ENCODE assay signal across 17 mouse cellular contexts in the genomic region with DNA sequence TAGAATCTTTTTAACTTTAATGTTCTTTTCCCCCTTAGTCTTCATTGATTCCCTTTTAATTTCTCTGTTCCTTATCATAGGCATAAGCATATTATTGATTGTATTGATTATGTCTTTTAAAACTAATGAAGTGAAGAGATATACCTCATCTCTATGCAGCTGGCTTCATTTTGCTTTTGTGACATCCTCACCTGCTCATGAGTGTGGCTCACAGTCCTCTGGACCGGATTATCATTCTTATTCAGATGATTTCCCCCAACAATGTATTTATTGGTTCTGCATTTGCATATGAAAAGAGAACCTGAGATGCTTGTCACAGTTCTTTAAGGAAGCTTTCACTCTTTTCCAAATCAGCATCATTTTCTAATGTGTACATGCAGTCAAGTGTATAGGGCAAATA.
"Had no signal": no experiment of that assay in that cellular context is flagged by ENCODE, and none has a peak within 500 bp of the region (broad histone marks: within the 10 kb centered on the region; RNA-seq: fewer than 3 reads in every experiment).

No protein-coding gene starts in this region.

- H3K4me2 ChIP-seq: liver, embryonic 12.5 days; lung, embryonic 14.5 days; neural tube, embryonic 13.5 days; neural tube, embryonic 15.5 days had no signal

- DNase-seq: lung, adult 18-20 months; lung, postnatal 10 days; lung, postnatal 4 days; right cerebral cortex, adult 18-20 months; right cerebral cortex, postnatal 25 days; right cerebral cortex, postnatal 4 days; spleen, adult 18-20 months; thymus, adult 18-20 months; thymus, postnatal 14 days; thymus, postnatal 36 days had no signal

- H3K27me3 ChIP-seq: liver, embryonic 12.5 days; neural tube, embryonic 13.5 days; neural tube, embryonic 15.5 days had no signal

- H3K9me3 ChIP-seq: liver, embryonic 12.5 days; midbrain, embryonic 10.5 days; neural tube, embryonic 13.5 days; neural tube, embryonic 15.5 days had no signal

- H3K36me3 ChIP-seq: liver, embryonic 12.5 days; midbrain, embryonic 10.5 days; neural tube, embryonic 13.5 days; neural tube, embryonic 15.5 days had no signal

- H3K4me1 ChIP-seq: liver, embryonic 12.5 days; neural tube, embryonic 13.5 days; neural tube, embryonic 15.5 days had no signal

- H3K27ac ChIP-seq: liver, embryonic 12.5 days; liver, embryonic 14.5 days; midbrain, embryonic 10.5 days; neural tube, embryonic 13.5 days; neural tube, embryonic 15.5 days had no signal

- ATAC-seq: liver, embryonic 12.5 days had no signal

- H3K9ac ChIP-seq: liver, embryonic 12.5 days; liver, embryonic 14.5 days; lung, embryonic 14.5 days; neural tube, embryonic 13.5 days; neural tube, embryonic 15.5 days had no signal

- H3K4me3 ChIP-seq: liver, embryonic 12.5 days; midbrain, embryonic 10.5 days; myocyte; neural tube, embryonic 13.5 days; neural tube, embryonic 15.5 days had no signal
